ENCODE assay signal across 8 mouse cellular contexts in the genomic region with DNA sequence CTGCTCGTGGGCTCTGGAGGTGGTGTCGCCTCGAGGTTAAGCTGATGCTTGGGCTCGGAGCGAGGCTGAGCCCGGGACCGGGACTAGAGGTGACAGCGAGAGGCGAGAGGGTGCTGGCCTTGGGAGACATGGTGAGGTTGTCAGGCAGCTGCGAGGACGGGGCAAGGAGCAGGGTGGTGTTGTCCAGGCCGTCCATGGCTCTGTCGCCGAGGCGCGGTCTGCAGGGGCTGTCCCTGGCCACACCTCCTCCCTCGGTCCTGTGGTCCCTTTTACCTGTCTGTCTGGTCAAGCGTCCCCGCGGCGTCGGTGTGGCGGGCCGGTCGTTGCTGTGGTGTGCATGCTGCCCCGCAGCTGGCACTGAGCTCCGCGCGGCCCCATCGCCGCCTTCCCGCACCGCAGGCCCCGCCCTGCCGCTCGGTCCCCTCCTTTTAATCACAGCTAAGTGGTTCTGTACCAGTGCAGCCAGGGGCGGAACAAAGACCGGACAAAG. TPM values are rescaled to one million over a fixed set of nuclear protein-coding genes. Genes with fewer than 3 reads are reported as not detected.
A peak's percentile ranks its signal among the peaks of the same experiment; 100 is the strongest.
DNase-seq lines count a peak whose midpoint lies in the region; ATAC-seq and TF ChIP-seq lines count a peak whose summit lies in the region.
"Had no signal": no experiment of that assay in that cellular context is flagged by ENCODE, and none has a peak within 500 bp of the region (broad histone marks: within the 10 kb centered on the region; RNA-seq: fewer than 3 reads in every experiment).

A gene (minus strand): TSS at position 360 of the 490 bp plus-strand sequence.

- no peak within 1 kb of the TSS for H3K27ac ChIP-seq in lung, embryonic 16.5 days (ENCODE audit: low read length)
- H3K27ac ChIP-seq in forebrain, embryonic 11.5 days (ENCODE audit: low read depth, low read length), result no peak within 1 kb of the TSS
- H3K27ac ChIP-seq in limb, embryonic 14.5 days (replicated peaks; ENCODE audit: low read depth, low read length), result no peak within 1 kb of the TSS

- H3K9me3 ChIP-seq in lung, embryonic 16.5 days (ENCODE audit: control insufficient read depth, low read length), result no peaks in the 10 kb centered on the region
- H3K9me3 ChIP-seq in forebrain, embryonic 11.5 days (ENCODE audit: control insufficient read depth, low read length), result no peaks in the 10 kb centered on the region
- no peaks in the 10 kb centered on the region for H3K9me3 ChIP-seq in limb, embryonic 14.5 days (ENCODE audit: control insufficient read depth, low read length)

- 3% methylated on average over 30 of the region's 38 CpGs for WGBS in lung, embryonic 16.5 days
- WGBS in forebrain, embryonic 11.5 days, result 2% methylated on average over 38 of the region's 38 CpGs
- WGBS in limb, embryonic 14.5 days, result 1% methylated on average over 30 of the region's 38 CpGs

- H3K27me3 ChIP-seq in lung, embryonic 16.5 days (ENCODE audit: control insufficient read depth, insufficient read depth, low read depth, low read length), result peaks cover 9% of the 10 kb centered on the region
- peaks cover 2% of the 10 kb centered on the region; the same call in 1 of the 2 replicates for H3K27me3 ChIP-seq in forebrain, embryonic 11.5 days (ENCODE audit: control insufficient read depth, insufficient read depth, low read length)
- peaks cover 14% of the 10 kb centered on the region; the same call in 1 of the 2 replicates for H3K27me3 ChIP-seq in limb, embryonic 14.5 days (ENCODE audit: control insufficient read depth, insufficient read depth, low read length)

- no peak for DNase-seq in lung, postnatal 25 days (ENCODE audit: low spot score)
- DNase-seq in forebrain, embryonic 11.5 days (ENCODE audit: low spot score), result peak; percentile 58
- DNase-seq in limb, embryonic 14.5 days (ENCODE audit: low spot score), result no peak
- peak; percentile 59 for DNase-seq in retina, postnatal 1 day
- DNase-seq in right cerebral cortex, adult 18-20 months, result no peak
- no peak for DNase-seq in frontal cortex, postnatal 14 days (ENCODE audit: low spot score in 2 of 2)

- peak; percentile 66 for ATAC-seq in lung, embryonic 16.5 days (ENCODE audit: low read depth)
- ATAC-seq in forebrain, embryonic 11.5 days (replicated peaks; ENCODE audit: low FRiP score), result peak; percentile 86
- no peak for ATAC-seq in limb, embryonic 14.5 days (ENCODE audit: low FRiP score, low read depth)

- H3K4me1 ChIP-seq in lung, embryonic 16.5 days (replicated peaks; ENCODE audit: control insufficient read depth, insufficient read depth, low read length), result 0 out of 2 replicates have a peak, but pooled peaks cover 3% of the 10 kb centered on the region
- peaks cover 2% of the 10 kb centered on the region; the same call in 1 of the 2 replicates for H3K4me1 ChIP-seq in forebrain, embryonic 11.5 days (replicated peaks; ENCODE audit: control insufficient read depth, insufficient read depth, low read length)
- no peaks in the 10 kb centered on the region for H3K4me1 ChIP-seq in limb, embryonic 14.5 days (ENCODE audit: control insufficient read depth, insufficient read depth, low read length)

- H3K4me3 ChIP-seq in lung, embryonic 16.5 days (ENCODE audit: low read length), result peak within 1 kb of the TSS; percentile 50
- peak within 1 kb of the TSS; percentile 31 for H3K4me3 ChIP-seq in forebrain, embryonic 11.5 days (ENCODE audit: low read depth, low read length)
- H3K4me3 ChIP-seq in limb, embryonic 14.5 days (replicated peaks; ENCODE audit: low read length), result peak within 1 kb of the TSS; percentile 34

- no peaks in the 10 kb centered on the region for H3K36me3 ChIP-seq in lung, embryonic 16.5 days (ENCODE audit: control insufficient read depth, insufficient read depth, low read length)
- H3K36me3 ChIP-seq in forebrain, embryonic 11.5 days (ENCODE audit: control insufficient read depth, insufficient read depth, low read length), result no peaks in the 10 kb centered on the region
- no peaks in the 10 kb centered on the region for H3K36me3 ChIP-seq in limb, embryonic 14.5 days (ENCODE audit: control insufficient read depth, insufficient read depth, low read length)

- no peak for TF ChIP-seq POLR2A in limb, embryonic 14.5 days (IDR thresholded peaks at IDR 0.05; ENCODE audit: borderline replicate concordance, extremely low read depth, insufficient read depth, insufficient read length)

- peak within 1 kb of the TSS; percentile 47 for H3K9ac ChIP-seq in lung, embryonic 16.5 days (ENCODE audit: low read length)
- H3K9ac ChIP-seq in forebrain, embryonic 11.5 days (ENCODE audit: low read length), result peak within 1 kb of the TSS; percentile 41; the same call in 1 of the 2 replicates
- H3K9ac ChIP-seq in limb, embryonic 14.5 days (ENCODE audit: low read depth, low read length, severe bottlenecking), result peak within 1 kb of the TSS; percentile 40

- peak within 1 kb of the TSS; percentile 67 for H3K4me2 ChIP-seq in lung, embryonic 16.5 days (ENCODE audit: low read depth, low read length)
- peak within 1 kb of the TSS; percentile 60 for H3K4me2 ChIP-seq in forebrain, embryonic 11.5 days (ENCODE audit: low read depth, low read length, severe bottlenecking)
- peak within 1 kb of the TSS; percentile 59 for H3K4me2 ChIP-seq in limb, embryonic 14.5 days (replicated peaks; ENCODE audit: low read depth, low read length, severe bottlenecking)

RNA-seq across cellular contexts. Expression of the gene that starts here (rescaled TPM):
- polyA plus RNA-seq in lung, embryonic 16.5 days (2015; fragmentation: Nextera tagmentation; extraction: Ambion mirVana), result 0.63 TPM in 1 of 2 replicates, not detected in the other
- polyA plus RNA-seq in forebrain, embryonic 11.5 days (2014; fragmentation: Nextera tagmentation; extraction: Ambion mirVana), result 1.3 and 2.0 TPM in 2 replicates
- 0.38 and 0.48 TPM in 2 replicates for polyA plus RNA-seq in limb, embryonic 14.5 days (2012; rRNA removed)
- 0.40 and 0.57 TPM in 2 replicates for polyA plus RNA-seq in limb, embryonic 14.5 days (2014; fragmentation: Nextera tagmentation; extraction: Ambion mirVana)
- polyA plus RNA-seq: cortical plate, adult 2 months had no signal

Comparison
In these comparisons a context has a peak if more than half of its experiments do, and no peak if none do; other contexts are left out.
1. Peak in ATAC-seq, H3K4me3 ChIP-seq, H3K9ac ChIP-seq and H3K4me2 ChIP-seq in lung, embryonic 16.5 days; RNA of the gene not detected or under 1 TPM.
2. DNase-seq: peak in forebrain, embryonic 11.5 days (single experiment) and retina, postnatal 1 day (single experiment); none in lung, postnatal 25 days (single experiment), limb, embryonic 14.5 days (single experiment), right cerebral cortex, adult 18-20 months (single experiment) and frontal cortex, postnatal 14 days (0 of 2).
3. Peak in every context shown above with its lines, with median percentiles within 50 percentile points of each other: H3K4me2 ChIP-seq, H3K4me3 ChIP-seq and H3K9ac ChIP-seq.